Mouse (Mus musculus): ENCODE measurements around the gene Cct7.

GRCm38 (mm10) chr6:85502103-85502910 is 51.0 kb downstream of the Cct7 start:
- TF ChIP-seq CTCF (IDR thresholded peaks at IDR 0.05; ENCODE audit: borderline replicate concordance, insufficient read depth, low read length): no peak
- no peak for TF ChIP-seq POLR2A (IDR thresholded peaks at IDR 0.05; ENCODE audit: low read depth, low read length)
